Mouse (Mus musculus) neural tube, embryonic 11.5 days (tissue): ENCODE results near the gene Ebp. TPM values are rescaled to one million over a fixed set of nuclear protein-coding genes. Genes with fewer than 3 reads are reported as not detected.
A peak's percentile ranks its signal among the peaks of the same experiment; 100 is the strongest.

Experiments
- ATAC-seq: fragments of 200-750 bp; cut with Nextera tagmentation; 2 replicates; pipeline ENCODE4 v1.8.0; 2017; ENCODE audit warnings: moderate number of reproducible peaks, mild to moderate bottlenecking, moderate TSS enrichment, moderate library complexity; ENCODE audit not compliant: insufficient read depth, low FRiP score, low TSS enrichment
- DNase-seq: peaks from one replicate; pipeline ENCODE4 v3.0.0-alpha.2; 2015; ENCODE audit warnings: low spot score
- H3K27ac ChIP-seq: fragments of 300-500 bp; sonication (generic); 2 replicates; pipeline ENCODE4 v1.5.1; 2014; ENCODE audit warnings: low read depth, mild to moderate bottlenecking, low read length
- H3K27me3 ChIP-seq: fragments of 300-500 bp; sonication (generic); 2 replicates; pipeline ENCODE4 v1.6.1; 2014; ENCODE audit warnings: mild to moderate bottlenecking, low read length, mixed read lengths; ENCODE audit not compliant: control insufficient read depth, insufficient read depth
- H3K36me3 ChIP-seq: fragments of 300-500 bp; sonication (generic); 2 replicates; pipeline ENCODE4 v1.6.1; 2014; ENCODE audit warnings: mild to moderate bottlenecking, low read length, moderate library complexity, mixed read lengths; ENCODE audit not compliant: control insufficient read depth, insufficient read depth
- H3K4me1 ChIP-seq: fragments of 300-500 bp; sonication (generic); 2 replicates; pipeline ENCODE4 v1.6.1; 2014; ENCODE audit warnings: low read length, mixed read lengths; ENCODE audit not compliant: control insufficient read depth, insufficient read depth
- H3K4me2 ChIP-seq: fragments of 300-500 bp; sonication (generic); 2 replicates; pipeline ENCODE4 v1.6.1; 2014; ENCODE audit warnings: low read depth, mild to moderate bottlenecking, moderate library complexity
- H3K4me3 ChIP-seq: fragments of 300-500 bp; sonication (generic); 2 replicates; pipeline ENCODE4 v1.5.1; 2014; ENCODE audit warnings: low read depth, low read length
- H3K9ac ChIP-seq: fragments of 300-500 bp; sonication (generic); 2 replicates; pipeline ENCODE4 v1.6.1; 2014; ENCODE audit warnings: mild to moderate bottlenecking, low read length
- H3K9me3 ChIP-seq: fragments of 300-500 bp; sonication (generic); 2 replicates; pipeline ENCODE4 v1.6.1; 2016; ENCODE audit warnings: low read length; ENCODE audit not compliant: control insufficient read depth
- WGBS: fragments of 180-500 bp; shearing (Covaris S2); extraction: QIAGEN DNeasy Blood & Tissue Kit; methylation state at CpG from one replicate; pipeline ENCODE4 v1.1.7; 2014; 5-methylcytosine and 5-hydroxymethylcytosine counted together
- polyA plus RNA-seq: library from polyadenylated mRNA; unstranded; fragments of >200 nt; fragmentation: Nextera tagmentation; extraction: Ambion mirVana; gene quantifications from 2 replicates; pipeline ENCODE4 v1.2.1, GENCODE M21; 2014

Ebp gene
- polyA plus RNA-seq, 1 experiment from 2014 or later, result 34.5 TPM

DNA sequence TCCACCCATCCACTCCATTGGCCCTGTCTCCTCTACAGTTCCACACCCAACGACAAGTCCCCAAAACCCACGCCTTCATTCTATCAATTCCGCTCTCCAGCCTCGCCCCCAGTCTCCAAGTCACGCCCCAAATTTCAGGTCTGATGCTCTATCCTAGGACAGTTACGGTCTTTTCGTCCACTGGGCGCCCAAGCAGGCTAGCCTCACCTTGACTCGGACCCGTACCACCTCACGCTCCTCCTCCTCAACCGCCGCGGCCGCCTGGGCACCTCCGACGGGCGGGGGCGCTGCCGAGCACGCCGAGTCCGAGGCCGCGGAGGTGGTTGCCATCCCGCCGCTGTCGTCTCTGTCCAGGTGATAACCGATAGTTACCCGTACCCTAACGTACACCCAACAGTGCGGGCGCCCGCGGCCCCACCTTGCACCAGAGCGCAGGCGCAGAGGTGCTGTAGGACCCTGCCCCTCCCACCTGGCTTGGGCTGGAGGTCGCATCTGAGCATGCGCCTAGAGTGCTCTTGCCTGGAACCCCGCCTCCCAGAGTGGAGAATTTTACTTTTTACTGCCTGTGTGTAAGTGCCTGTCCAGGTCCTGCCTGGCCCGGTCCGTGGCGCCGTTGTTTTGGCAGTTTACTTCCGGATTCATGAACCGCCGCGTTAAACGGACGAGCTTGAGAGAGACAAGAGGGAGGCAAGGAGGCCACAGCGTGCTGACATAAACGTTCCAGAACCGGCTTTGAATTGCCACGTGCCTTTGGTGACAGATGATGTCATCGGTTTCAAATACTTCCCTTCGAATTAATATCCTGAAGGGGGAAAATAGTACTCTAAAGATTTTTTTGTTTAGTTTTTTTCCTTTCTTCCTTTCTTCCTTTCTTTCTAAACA lies 17.6 kb downstream of the Ebp start, which contains the start of gene Tbc1d25:
Gene Tbc1d25 (minus strand): TSS at position 678 of the 882 bp plus-strand sequence.
- Histone ChIP-seq H3K4me2 (peak within 1 kb of the TSS; percentile 51), H3K4me1 (no peaks in the 10 kb centered on the region), H3K27me3 (no peaks in the 10 kb centered on the region), H3K9ac (peak within 1 kb of the TSS; percentile 53), H3K27ac (no peak within 1 kb of the TSS), H3K4me3 (peak within 1 kb of the TSS; percentile 54), H3K36me3 (no peaks in the 10 kb centered on the region), H3K9me3 (no peaks in the 10 kb centered on the region)
- ATAC-seq (peak; percentile 82), DNase-seq (peak; percentile 81)
- WGBS, result 13% methylated on average over 56 of the region's 56 CpGs

GRCm38 (mm10) chrX:8175169-8175503 lies 18.2 kb downstream of the Ebp start:
- no peak overlapping the region for H3K27ac ChIP-seq
- no peaks in the 10 kb centered on the region for H3K27me3 ChIP-seq
- no peak for ATAC-seq
- H3K9me3 ChIP-seq, result no peaks in the 10 kb centered on the region
- H3K9ac ChIP-seq, result peak overlapping the region; percentile 53
- H3K36me3 ChIP-seq, result no peaks in the 10 kb centered on the region
- peak overlapping the region; percentile 51 for H3K4me2 ChIP-seq
- H3K4me3 ChIP-seq, result peak overlapping the region; percentile 54
- no peaks in the 10 kb centered on the region for H3K4me1 ChIP-seq
- 16% methylated on average over 4 of the region's 4 CpGs for WGBS
- no peak for DNase-seq

GRCm38 (mm10) chrX:8167716-8168647 lies 25.3 kb downstream of the Ebp start:
- DNase-seq, result no peak
- H3K27ac ChIP-seq, result no peak overlapping the region
- H3K9me3 ChIP-seq, result no peaks in the 10 kb centered on the region
- no peak overlapping the region for H3K9ac ChIP-seq
- WGBS, result 88% methylated on average over 10 of the region's 10 CpGs
- H3K4me2 ChIP-seq, result no peak overlapping the region
- H3K4me3 ChIP-seq, result no peak overlapping the region
- no peaks in the 10 kb centered on the region for H3K4me1 ChIP-seq
- H3K27me3 ChIP-seq, result no peaks in the 10 kb centered on the region
- no peaks in the 10 kb centered on the region for H3K36me3 ChIP-seq
- ATAC-seq, result no peak

DNA sequence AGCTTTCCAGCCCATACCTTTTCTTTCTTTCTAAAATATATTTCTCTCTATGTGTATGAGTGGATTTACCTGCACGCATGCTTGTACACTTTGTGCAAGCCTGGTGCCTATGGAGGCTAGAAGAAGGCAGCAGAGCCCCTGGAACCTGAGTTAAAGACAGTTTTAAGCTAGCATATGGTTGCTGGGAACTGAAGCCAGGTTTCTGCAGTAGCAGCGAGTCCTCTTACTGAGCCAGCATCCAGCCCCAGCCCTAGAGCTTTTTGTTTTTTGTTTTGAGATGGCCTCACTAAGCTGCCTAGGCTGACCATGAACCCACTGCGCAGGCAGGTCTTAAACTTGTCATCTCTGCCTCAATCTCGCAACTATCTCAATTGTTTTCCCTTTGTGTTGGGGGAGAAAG lies 28.8 kb downstream of the Ebp start:
- WGBS, result 95% methylated on average over 4 of the region's 4 CpGs
- H3K36me3 ChIP-seq, result no peaks in the 10 kb centered on the region
- H3K9me3 ChIP-seq, result no peaks in the 10 kb centered on the region
- ATAC-seq (no peak), DNase-seq (no peak)
- H3K4me1 ChIP-seq, result no peaks in the 10 kb centered on the region
- no peak overlapping the region for H3K27ac ChIP-seq
- no peak overlapping the region for H3K9ac ChIP-seq
- H3K4me2 ChIP-seq, result no peak overlapping the region
- H3K27me3 ChIP-seq, result no peaks in the 10 kb centered on the region
- H3K4me3 ChIP-seq, result no peak overlapping the region

GRCm38 (mm10) chrX:8163076-8163475 lies 30.2 kb downstream of the Ebp start:
- no peak overlapping the region for H3K27ac ChIP-seq
- no peaks in the 10 kb centered on the region for H3K9me3 ChIP-seq
- no peak overlapping the region for H3K4me2 ChIP-seq
- no peaks in the 10 kb centered on the region for H3K4me1 ChIP-seq
- 88% methylated on average over 5 of the region's 5 CpGs for WGBS
- ATAC-seq, result no peak
- no peak overlapping the region for H3K4me3 ChIP-seq
- no peaks in the 10 kb centered on the region for H3K36me3 ChIP-seq
- no peaks in the 10 kb centered on the region for H3K27me3 ChIP-seq
- DNase-seq, result no peak
- H3K9ac ChIP-seq, result no peak overlapping the region

GRCm38 (mm10) chrX:8145153-8145991 lies 47.9 kb downstream of the Ebp start, which contains the start of gene Rbm3:
Gene Rbm3 (minus strand): TSS chrX:8145880.
- Histone ChIP-seq H3K9me3 (no peaks in the 10 kb centered on the region), H3K4me3 (peak within 1 kb of the TSS; percentile 58), H3K9ac (peak within 1 kb of the TSS; percentile 87), H3K4me1 (peaks cover 6% of the 10 kb centered on the region), H3K4me2 (peak within 1 kb of the TSS; percentile 69), H3K36me3 (peaks cover 6% of the 10 kb centered on the region; the same call in 1 of the 2 replicates), H3K27me3 (no peaks in the 10 kb centered on the region), H3K27ac (peak within 1 kb of the TSS; percentile 91)
- peak; percentile 94 for ATAC-seq
- WGBS, result 27% methylated on average over 58 of the region's 65 CpGs
- DNase-seq, result peak; percentile 86

- peak overlapping the region; percentile 58 for H3K4me3 ChIP-seq
- WGBS, result 74% methylated on average over 7 of the region's 7 CpGs
- ATAC-seq, result no peak
- DNase-seq, result no peak
- no peak overlapping the region for H3K27ac ChIP-seq
- H3K4me1 ChIP-seq, result peaks cover 6% of the 10 kb centered on the region
- H3K4me2 ChIP-seq, result peak overlapping the region; percentile 69
- H3K36me3 ChIP-seq, result peaks cover 6% of the 10 kb centered on the region; the same call in 1 of the 2 replicates
- H3K9me3 ChIP-seq, result no peaks in the 10 kb centered on the region
- peak overlapping the region; percentile 87 for H3K9ac ChIP-seq
- H3K27me3 ChIP-seq, result no peaks in the 10 kb centered on the region
These were observed 49.6 kb downstream of the Ebp start for GRCm38 (mm10) chrX:8143750-8144149.

DNA sequence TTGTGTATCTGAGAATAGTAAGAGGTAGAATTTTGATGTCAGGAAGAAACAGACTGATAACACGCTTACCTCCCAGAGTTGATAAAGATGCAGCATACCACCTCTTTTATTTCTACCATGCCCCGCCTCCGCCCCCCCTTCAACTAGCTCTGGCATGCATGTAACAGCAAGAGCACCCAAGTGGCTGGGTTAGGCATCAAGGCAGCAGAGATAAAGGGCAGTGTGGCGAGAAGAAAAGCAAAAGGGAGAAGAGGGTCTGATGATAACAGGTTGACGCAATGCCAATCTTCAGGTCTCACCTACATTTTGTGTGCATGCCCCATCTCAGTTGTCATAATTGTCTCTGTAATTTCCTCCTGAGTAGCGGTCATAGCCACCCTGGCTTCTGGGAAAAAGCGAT lies 50.4 kb downstream of the Ebp start:
- Histone ChIP-seq H3K36me3 (peaks cover 6% of the 10 kb centered on the region; the same call in 1 of the 2 replicates), H3K4me3 (no peak overlapping the region), H3K27ac (no peak overlapping the region), H3K4me1 (peaks cover 6% of the 10 kb centered on the region), H3K9ac (no peak overlapping the region), H3K9me3 (no peaks in the 10 kb centered on the region), H3K4me2 (no peak overlapping the region), H3K27me3 (no peaks in the 10 kb centered on the region)
- ATAC-seq (no peak), DNase-seq (no peak)
- 94% methylated on average over 7 of the region's 7 CpGs for WGBS
